Mouse (Mus musculus): Measurements from ENCODE around the gene Aoc3. TPM values are rescaled to one million over a fixed set of nuclear protein-coding genes. Genes with fewer than 3 reads are reported as not detected.
A peak's percentile ranks its signal among the peaks of the same experiment; 100 is the strongest.
"Not testable (repeated sequence)": the region's sequence is repeated elsewhere in the genome, so short reads cannot be mapped to it uniquely, and the experiment has no call there.

Gene Aoc3
- polyA plus RNA-seq, 1 experiment from 2014 or later, result 0.04 TPM

GRCm38 (mm10) chr11:101314567-101314966 lies 15.8 kb upstream of the Aoc3 start:
- Histone ChIP-seq H3K27me3 (ENCODE audit: low read depth, poor library complexity, severe bottlenecking) (no peaks in the 10 kb centered on the region), H3K36me3 (peaks cover 21% of the 10 kb centered on the region), H3K9me3 (replicated peaks) (no peaks in the 10 kb centered on the region), H3K4me3 (no peak overlapping the region), H3K4me1 (peaks cover 21% of the 10 kb centered on the region), H3K27ac (replicated peaks) (no peak overlapping the region)
- DNase-seq (ENCODE audit: low spot score), result no peak
- 89% methylated on average over 1 of the region's 1 CpGs for WGBS

- peak overlapping the region; percentile 90 for H3K27ac ChIP-seq (replicated peaks)
- DNase-seq (ENCODE audit: low spot score), result no peak
- peak overlapping the region; percentile 99 for H3K4me3 ChIP-seq
- H3K27me3 ChIP-seq (ENCODE audit: low read depth, poor library complexity, severe bottlenecking), result no peaks in the 10 kb centered on the region
- no peaks in the 10 kb centered on the region for H3K9me3 ChIP-seq (replicated peaks)
- peaks cover 21% of the 10 kb centered on the region for H3K4me1 ChIP-seq
- H3K36me3 ChIP-seq, result peaks cover 27% of the 10 kb centered on the region
- WGBS, result 85% methylated on average over 8 of the region's 8 CpGs
Measured at GRCm38 (mm10) chr11:101315082-101315650, 15.2 kb upstream of the Aoc3 start.

GRCm38 (mm10) chr11:101315665-101316500 lies 14.5 kb upstream of the Aoc3 start, which contains the start of gene Psme3:
Psme3 (plus strand) TSS chr11:101316213.
- Histone ChIP-seq H3K27me3 (ENCODE audit: low read depth, poor library complexity, severe bottlenecking) (no peaks in the 10 kb centered on the region), H3K36me3 (peaks cover 34% of the 10 kb centered on the region), H3K4me1 (peaks cover 21% of the 10 kb centered on the region), H3K27ac (replicated peaks) (peak within 1 kb of the TSS; percentile 90), H3K9me3 (replicated peaks) (no peaks in the 10 kb centered on the region), H3K4me3 (peak within 1 kb of the TSS; percentile 99)
- WGBS, result under 1% methylated on average over 62 of the region's 62 CpGs
- DNase-seq (ENCODE audit: low spot score), result peak; percentile 96

- WGBS, result under 1% methylated on average over 17 of the region's 17 CpGs
- no peak for DNase-seq (ENCODE audit: low spot score)
- Histone ChIP-seq H3K36me3 (peaks cover 40% of the 10 kb centered on the region), H3K4me3 (peak overlapping the region; percentile 99), H3K27ac (replicated peaks) (peak overlapping the region; percentile 90), H3K4me1 (peaks cover 21% of the 10 kb centered on the region), H3K9me3 (replicated peaks) (no peaks in the 10 kb centered on the region), H3K27me3 (ENCODE audit: low read depth, poor library complexity, severe bottlenecking) (no peaks in the 10 kb centered on the region)
Measured at GRCm38 (mm10) chr11:101316501-101316917, 13.9 kb upstream of the Aoc3 start.

- H3K4me3 ChIP-seq, result no peak overlapping the region
- H3K27me3 ChIP-seq (ENCODE audit: low read depth, poor library complexity, severe bottlenecking), result no peaks in the 10 kb centered on the region
- peaks cover 81% of the 10 kb centered on the region for H3K36me3 ChIP-seq
- H3K9me3 ChIP-seq (replicated peaks), result no peaks in the 10 kb centered on the region
- peak; percentile 68 for DNase-seq (ENCODE audit: low spot score)
- H3K4me1 ChIP-seq, result no peaks in the 10 kb centered on the region
- 18% methylated on average over 4 of the region's 4 CpGs for WGBS
- H3K27ac ChIP-seq (replicated peaks), result no peak overlapping the region
Measured at GRCm38 (mm10) chr11:101323609-101324008, 6.8 kb upstream of the Aoc3 start.

GRCm38 (mm10) chr11:101324763-101325162 lies 5.6 kb upstream of the Aoc3 start, which contains the start of gene Aoc2:
Aoc2 (plus strand) TSS chr11:101325063.
- H3K36me3 ChIP-seq, result peaks cover 70% of the 10 kb centered on the region
- WGBS, result 94% methylated on average over 5 of the region's 5 CpGs
- no peaks in the 10 kb centered on the region for H3K9me3 ChIP-seq (replicated peaks)

GRCm38 (mm10) chr11:101325201-101325600 lies 5.2 kb upstream of the Aoc3 start:
- H3K27ac ChIP-seq (replicated peaks); DNase-seq (ENCODE audit: low spot score); H3K4me3 ChIP-seq; H3K27me3 ChIP-seq (ENCODE audit: low read depth, poor library complexity, severe bottlenecking); H3K4me1 ChIP-seq; H3K9me3 ChIP-seq (replicated peaks): not testable (repeated sequence)
- peaks cover 65% of the 10 kb centered on the region for H3K36me3 ChIP-seq
- WGBS, result 97% methylated on average over 11 of the region's 11 CpGs

More at GRCm38 (mm10) chr11:101324763-101325162, 5.6 kb upstream of the Aoc3 start, which contains the start of gene Aoc2:
- no peak for DNase-seq (ENCODE audit: low spot score)
- no peaks in the 10 kb centered on the region for H3K4me1 ChIP-seq
- no peak within 1 kb of the TSS for H3K27ac ChIP-seq (replicated peaks)
- no peak within 1 kb of the TSS for H3K4me3 ChIP-seq
- H3K27me3 ChIP-seq (ENCODE audit: low read depth, poor library complexity, severe bottlenecking), result no peaks in the 10 kb centered on the region

- H3K4me3 ChIP-seq, result no peak overlapping the region
- peaks cover 4% of the 10 kb centered on the region; the same call in 1 of the 2 replicates for H3K4me1 ChIP-seq
- H3K27ac ChIP-seq (replicated peaks), result no peak overlapping the region
- H3K27me3 ChIP-seq (ENCODE audit: low read depth, poor library complexity, severe bottlenecking), result no peaks in the 10 kb centered on the region
- WGBS, result 88% methylated on average over 11 of the region's 11 CpGs
- H3K36me3 ChIP-seq, result peaks cover 56% of the 10 kb centered on the region
- no peaks in the 10 kb centered on the region for H3K9me3 ChIP-seq (replicated peaks)
- no peak for DNase-seq (ENCODE audit: low spot score)
Measured at GRCm38 (mm10) chr11:101326147-101326546, 4.3 kb upstream of the Aoc3 start.

- H3K9me3 ChIP-seq (replicated peaks), result no peaks in the 10 kb centered on the region
- H3K36me3 ChIP-seq, result peaks cover 44% of the 10 kb centered on the region
- DNase-seq (ENCODE audit: low spot score), result no peak
- 61% methylated on average over 3 of the region's 3 CpGs for WGBS
- H3K4me3 ChIP-seq, result no peak overlapping the region
- H3K27me3 ChIP-seq (ENCODE audit: low read depth, poor library complexity, severe bottlenecking), result no peaks in the 10 kb centered on the region
- H3K27ac ChIP-seq (replicated peaks), result no peak overlapping the region
- peaks cover 4% of the 10 kb centered on the region; the same call in 1 of the 2 replicates for H3K4me1 ChIP-seq
Measured at GRCm38 (mm10) chr11:101327311-101327710, 3.1 kb upstream of the Aoc3 start.

GRCm38 (mm10) chr11:101328941-101329635 lies 1.3 kb upstream of the Aoc3 start:
- 90% methylated on average over 6 of the region's 6 CpGs for WGBS
- no peaks in the 10 kb centered on the region for H3K9me3 ChIP-seq (replicated peaks)
- H3K4me1 ChIP-seq, result peaks cover 14% of the 10 kb centered on the region
- DNase-seq (ENCODE audit: low spot score), result no peak
- H3K27ac ChIP-seq (replicated peaks), result no peak overlapping the region
- peaks cover 26% of the 10 kb centered on the region for H3K36me3 ChIP-seq
- no peaks in the 10 kb centered on the region for H3K27me3 ChIP-seq (ENCODE audit: low read depth, poor library complexity, severe bottlenecking)
- H3K4me3 ChIP-seq, result no peak overlapping the region

- peaks cover 24% of the 10 kb centered on the region for H3K4me1 ChIP-seq
- H3K9me3 ChIP-seq (replicated peaks); H3K27ac ChIP-seq (replicated peaks); H3K4me3 ChIP-seq; DNase-seq (ENCODE audit: low spot score); H3K27me3 ChIP-seq (ENCODE audit: low read depth, poor library complexity, severe bottlenecking); H3K36me3 ChIP-seq: not testable (repeated sequence)
- 83% methylated on average over 6 of the region's 6 CpGs for WGBS
Measured at GRCm38 (mm10) chr11:101330961-101331360, 556 bp downstream of the Aoc3 start.

- WGBS, result 74% methylated on average over 3 of the region's 3 CpGs
- Histone ChIP-seq H3K9me3 (replicated peaks) (no peaks in the 10 kb centered on the region), H3K36me3 (no peaks in the 10 kb centered on the region), H3K4me3 (no peak overlapping the region), H3K27me3 (ENCODE audit: low read depth, poor library complexity, severe bottlenecking) (no peaks in the 10 kb centered on the region), H3K4me1 (peaks cover 31% of the 10 kb centered on the region), H3K27ac (replicated peaks) (no peak overlapping the region)
- no peak for DNase-seq (ENCODE audit: low spot score)
Measured at GRCm38 (mm10) chr11:101332537-101332936, 2.1 kb downstream of the Aoc3 start.

All from midbrain, embryonic 10.5 days (tissue).